Mouse (Mus musculus) urinary bladder, postnatal 10 days (tissue): Measurements from ENCODE around the gene Olfr646.

Experiments
- DNase-seq: peaks from one replicate; pipeline ENCODE4 v3.0.0; 2022; ENCODE audit warnings: low spot score

Olfr646 gene

GRCm38 (mm10) chr7:104104757-104104972 lies at the start of gene Olfr646:
TSS of gene Olfr646 (plus strand) at chr7:104104873.
- no peak for DNase-seq

GRCm38 (mm10) chr7:104059215-104059614 lies 45.5 kb upstream of the Olfr646 start:
- no peak for DNase-seq

DNA sequence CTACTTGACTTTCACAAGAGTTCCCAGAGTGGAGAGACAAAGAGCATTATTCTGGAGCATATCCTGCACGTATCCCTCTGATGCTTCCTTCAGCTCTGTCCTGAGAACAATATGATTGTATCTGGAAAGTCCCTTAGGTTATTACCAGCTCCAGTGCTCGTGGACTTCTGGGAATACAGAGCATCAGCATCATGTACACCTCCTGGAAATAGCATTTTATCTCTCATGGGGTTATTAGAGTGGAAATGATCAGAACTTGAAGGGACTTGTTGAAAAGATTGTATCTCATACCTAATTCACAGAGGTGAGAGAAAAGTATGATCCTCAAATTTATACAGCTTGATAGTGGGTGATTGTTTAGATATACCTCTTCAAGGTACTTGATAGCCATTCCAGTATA lies 43.3 kb upstream of the Olfr646 start, which contains the start of gene 4930516K23Rik:
Gene 4930516K23Rik, minus strand, starts transcription at position 101 of the 400 bp plus-strand sequence.
- no peak for DNase-seq

- no peak for DNase-seq
These were observed 32.9 kb upstream of the Olfr646 start, which contains the start of gene Olfr644 for GRCm38 (mm10) chr7:104071769-104072168. TSS of gene Olfr644 (minus strand) at chr7:104071869.

DNA sequence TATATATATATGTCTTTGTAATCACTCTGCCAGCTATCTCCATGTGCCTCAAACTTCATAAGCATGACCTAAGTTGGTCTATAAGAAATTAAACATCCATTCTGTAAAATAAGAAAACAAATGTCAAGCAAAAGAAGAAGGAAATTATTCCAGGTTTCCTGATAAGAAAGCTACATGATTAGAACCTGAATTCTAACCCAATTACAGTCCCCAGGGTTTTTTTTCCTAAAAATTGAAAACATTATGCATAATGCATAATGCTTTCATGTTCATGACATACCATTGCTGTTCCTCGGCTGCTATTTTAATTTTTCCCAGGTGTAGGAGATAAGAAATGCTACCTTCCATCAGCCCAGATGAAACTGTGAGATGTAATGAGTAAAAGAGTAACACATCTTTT lies 19.3 kb upstream of the Olfr646 start, which contains the start of gene Olfr645:
Gene Olfr645, minus strand, starts transcription at position 101 of the 400 bp plus-strand sequence.
- DNase-seq, result no peak

DNA sequence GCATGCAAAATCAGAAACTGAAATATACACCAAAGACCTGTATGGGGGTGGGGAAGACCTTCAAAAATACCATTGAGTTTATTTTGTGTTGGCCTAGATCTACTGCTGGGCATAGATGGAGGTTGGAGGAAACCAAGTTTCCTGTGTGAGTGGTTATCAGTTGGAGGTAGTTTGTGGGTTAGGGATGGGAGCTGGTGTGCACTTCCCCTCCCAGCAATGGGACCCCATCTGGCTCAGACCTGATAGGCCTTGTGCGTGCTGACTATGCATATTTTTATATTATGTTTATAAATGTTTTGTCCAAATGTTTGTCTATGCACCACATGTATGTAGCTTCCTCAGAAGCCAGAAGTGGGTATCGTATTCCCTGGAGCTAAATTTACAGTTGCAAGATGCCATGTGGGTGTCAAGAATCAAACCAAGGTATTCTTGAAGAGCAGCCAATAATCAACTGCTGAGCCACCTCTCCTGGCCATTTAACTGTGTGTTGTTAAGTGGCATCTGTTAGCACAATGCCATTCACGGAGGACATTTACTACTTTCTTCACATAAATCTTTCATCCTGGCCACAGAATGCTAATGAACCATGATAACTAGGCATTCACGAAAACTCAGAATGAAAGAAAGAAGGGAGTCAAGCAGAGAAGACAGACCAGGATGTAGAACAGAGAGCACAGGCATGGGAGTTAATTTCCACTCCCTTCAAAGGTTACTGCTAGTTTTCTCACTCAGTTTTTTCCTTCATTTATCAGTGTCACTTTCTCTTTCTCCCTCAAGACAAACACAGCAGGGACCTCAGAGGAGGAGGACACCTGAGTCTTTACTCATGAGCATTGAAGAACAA lies 538 bp upstream of the Olfr646 start:
- no peak for DNase-seq

DNA sequence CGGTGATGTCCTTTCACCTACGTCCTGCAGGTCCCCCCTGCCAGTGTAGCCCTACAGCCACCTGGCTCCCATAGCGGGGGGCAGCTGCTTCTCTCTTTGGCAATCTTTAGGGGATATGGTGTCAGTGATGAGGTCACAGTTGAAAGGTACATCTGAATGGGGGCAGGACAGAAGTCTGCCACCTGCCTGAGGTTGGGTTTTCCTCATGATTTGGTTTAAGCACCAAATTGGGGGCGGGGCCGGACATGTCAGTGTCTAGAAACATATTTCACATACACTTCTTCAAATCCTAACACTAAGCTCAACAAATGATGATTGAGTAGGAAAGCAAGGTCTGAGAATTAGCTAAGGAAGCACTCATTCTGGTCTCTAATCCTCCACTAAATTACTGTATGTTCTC lies 25.1 kb downstream of the Olfr646 start, which contains the start of gene Ubqln5:
Gene Ubqln5, minus strand, starts transcription at position 101 of the 400 bp plus-strand sequence.
- DNase-seq, result no peak

DNA sequence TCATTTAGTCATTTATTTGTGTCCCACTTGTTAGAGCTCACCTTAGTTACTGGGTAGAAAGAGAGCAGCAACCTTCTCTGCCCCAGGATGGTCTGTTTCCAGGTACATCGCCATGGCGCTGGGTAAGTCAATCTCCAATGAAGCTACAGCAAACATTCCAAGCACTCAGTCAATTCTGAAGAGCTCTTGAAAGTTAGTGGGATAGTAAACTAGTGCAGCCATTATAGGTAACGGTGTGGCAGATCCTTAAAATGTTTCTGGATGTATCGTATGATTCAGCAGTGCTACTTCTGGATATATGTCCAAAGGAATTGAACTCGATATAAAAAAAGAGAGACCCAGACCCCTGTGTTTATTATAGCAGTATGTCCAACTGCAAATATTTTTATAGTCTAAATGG lies 32.6 kb downstream of the Olfr646 start, which contains the start of gene Olfr643:
Gene Olfr643, minus strand, starts transcription at position 101 of the 400 bp plus-strand sequence.
- no peak for DNase-seq

DNA sequence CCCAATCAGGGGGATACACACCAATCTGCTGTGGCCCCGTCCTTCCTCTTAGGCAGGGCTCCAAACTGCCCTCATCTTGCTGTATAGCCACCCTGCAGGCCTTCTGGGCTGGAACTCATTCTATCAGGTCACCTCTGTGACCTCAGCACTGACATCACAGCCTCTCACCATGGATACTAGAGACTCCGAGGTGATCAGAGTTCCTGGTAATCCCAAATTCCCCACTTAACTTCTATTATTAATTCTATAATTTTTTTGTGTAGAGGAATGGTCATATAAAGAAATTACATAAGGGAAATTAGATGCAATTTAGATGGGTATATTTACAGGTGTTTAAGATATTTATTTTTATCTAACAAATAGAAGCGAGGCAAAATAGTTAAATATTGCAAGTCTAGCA lies 38.5 kb downstream of the Olfr646 start, which contains the start of gene Ubqln3:
Gene Ubqln3, minus strand, starts transcription at position 101 of the 400 bp plus-strand sequence.
- no peak for DNase-seq

DNA sequence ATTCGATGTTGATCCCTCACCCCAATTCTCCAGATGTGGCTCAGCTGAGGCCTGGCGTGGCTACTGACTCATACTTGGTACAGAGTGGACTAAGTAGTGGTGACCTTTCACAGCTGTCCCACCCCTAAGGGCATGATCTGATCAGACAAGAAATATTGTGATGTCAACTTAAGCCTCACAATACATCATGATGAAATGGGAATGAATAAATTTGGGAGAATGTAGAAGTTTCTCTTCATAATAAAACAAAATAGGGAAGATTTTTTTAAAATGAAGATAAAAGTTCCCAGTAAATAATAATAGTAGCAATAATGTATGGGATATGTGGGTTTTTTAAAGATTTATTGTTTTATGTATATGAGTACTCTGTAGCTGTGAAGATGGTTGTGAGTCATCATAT lies 45.8 kb downstream of the Olfr646 start, which contains the start of gene Ubqlnl:
Gene Ubqlnl, minus strand, starts transcription at position 101 of the 400 bp plus-strand sequence.
- DNase-seq, result no peak
